Mouse (Mus musculus): ENCODE measurements around the gene Tmem108.

DNA sequence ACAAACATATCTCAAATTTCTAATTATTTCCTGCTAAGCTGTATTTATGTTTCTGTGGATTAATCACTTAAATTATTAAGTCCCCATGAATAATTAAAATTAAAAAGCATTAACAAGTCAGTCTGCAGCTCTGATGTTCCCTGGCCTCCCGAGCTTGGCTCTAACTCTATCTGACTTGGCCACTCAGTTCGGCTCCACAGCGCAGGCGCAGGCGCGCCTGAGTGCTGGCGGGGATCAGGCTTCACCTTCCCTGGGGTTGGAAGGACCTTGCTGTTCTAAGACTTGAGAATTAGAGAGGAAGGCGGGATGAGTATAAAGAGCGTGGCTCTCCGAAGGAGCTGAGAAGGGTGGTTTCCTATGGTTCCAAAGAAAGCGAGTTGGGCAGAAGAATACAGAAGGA is 41.6 kb downstream of the Tmem108 start:
- TF ChIP-seq CTCF (IDR thresholded peaks at IDR 0.05; ENCODE audit: low read depth) (no peak), EP300 (IDR thresholded peaks at IDR 0.05; ENCODE audit: low read depth) (no peak)

Measured in heart, postnatal 0 days (tissue).